Mouse (Mus musculus): ENCODE results near the gene Pjvk. TPM values are rescaled to one million over a fixed set of nuclear protein-coding genes. Genes with fewer than 3 reads are reported as not detected.

Gene Pjvk
- polyA plus RNA-seq, 1 experiment from 2014 or later: not detected

DNA sequence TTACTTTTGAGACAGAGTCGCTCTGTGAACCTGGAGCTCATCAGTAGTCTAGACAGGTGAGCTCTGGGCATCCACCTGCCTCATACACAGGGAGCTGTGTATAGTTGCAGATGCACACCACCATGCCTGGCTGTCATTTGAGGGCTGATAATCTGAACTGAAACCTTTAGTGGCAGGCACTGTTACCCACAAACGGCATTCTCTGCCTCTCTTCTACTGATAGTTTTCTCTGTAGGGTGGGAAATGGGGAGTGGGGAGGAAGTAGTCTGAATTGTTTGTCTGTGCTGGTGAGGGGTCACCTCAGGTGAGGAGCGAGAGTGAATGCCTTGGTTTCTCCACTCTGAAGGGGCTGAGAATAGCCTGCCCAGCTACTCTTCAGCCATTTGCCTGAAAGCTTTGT, 39.3 kb downstream of the Pjvk start:
- no peak for ATAC-seq (replicated peaks; ENCODE audit: insufficient number of reproducible peaks, insufficient read depth, low FRiP score, low read depth)
- H3K36me3 ChIP-seq: peaks cover 69% of the 10 kb centered on the region

DNA sequence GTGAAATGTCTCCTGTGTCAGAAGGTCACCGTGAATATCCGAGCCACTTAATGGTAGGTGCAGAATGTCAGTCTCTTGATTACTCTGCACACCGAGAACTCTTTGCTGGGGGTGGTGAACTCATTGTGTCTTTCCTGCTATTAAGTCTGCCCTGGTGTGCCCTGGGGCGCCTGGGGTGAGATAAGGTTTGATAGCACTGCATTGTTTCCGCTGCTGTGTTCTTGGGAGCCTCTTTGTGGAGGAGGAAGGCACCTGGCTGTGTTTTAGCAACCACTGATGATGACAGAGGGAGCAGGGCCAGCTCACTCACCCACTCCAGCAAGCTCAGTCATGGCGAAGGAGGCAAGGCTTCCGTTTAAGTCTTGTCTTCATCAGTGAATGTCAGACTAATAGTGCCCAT, 39.9 kb downstream of the Pjvk start:
- Histone ChIP-seq H3K9me3 (replicated peaks) (no peaks in the 10 kb centered on the region), H3K27ac (peak overlapping the region; percentile 2; the same call in 1 of the 2 replicates), H3K4me3 (no peak overlapping the region), H3K4me1 (replicated peaks) (peaks cover 10% of the 10 kb centered on the region), H3K4me2 (no peak overlapping the region), H3K27me3 (no peaks in the 10 kb centered on the region), H3K9ac (no peak overlapping the region), H3K36me3 (peaks cover 67% of the 10 kb centered on the region)
- ATAC-seq (replicated peaks; ENCODE audit: insufficient number of reproducible peaks, insufficient read depth, low FRiP score, low read depth): no peak
- WGBS: 32% methylated on average over 7 of the region's 7 CpGs

More for the DNA sequence above, 39.3 kb downstream of the Pjvk start:
- Histone ChIP-seq H3K4me3 (no peak overlapping the region), H3K27ac (no peak overlapping the region), H3K9ac (no peak overlapping the region), H3K9me3 (replicated peaks) (no peaks in the 10 kb centered on the region), H3K4me2 (no peak overlapping the region), H3K27me3 (no peaks in the 10 kb centered on the region), H3K4me1 (replicated peaks) (peaks cover 10% of the 10 kb centered on the region)
- 67% methylated on average over 3 of the region's 3 CpGs for WGBS

DNA sequence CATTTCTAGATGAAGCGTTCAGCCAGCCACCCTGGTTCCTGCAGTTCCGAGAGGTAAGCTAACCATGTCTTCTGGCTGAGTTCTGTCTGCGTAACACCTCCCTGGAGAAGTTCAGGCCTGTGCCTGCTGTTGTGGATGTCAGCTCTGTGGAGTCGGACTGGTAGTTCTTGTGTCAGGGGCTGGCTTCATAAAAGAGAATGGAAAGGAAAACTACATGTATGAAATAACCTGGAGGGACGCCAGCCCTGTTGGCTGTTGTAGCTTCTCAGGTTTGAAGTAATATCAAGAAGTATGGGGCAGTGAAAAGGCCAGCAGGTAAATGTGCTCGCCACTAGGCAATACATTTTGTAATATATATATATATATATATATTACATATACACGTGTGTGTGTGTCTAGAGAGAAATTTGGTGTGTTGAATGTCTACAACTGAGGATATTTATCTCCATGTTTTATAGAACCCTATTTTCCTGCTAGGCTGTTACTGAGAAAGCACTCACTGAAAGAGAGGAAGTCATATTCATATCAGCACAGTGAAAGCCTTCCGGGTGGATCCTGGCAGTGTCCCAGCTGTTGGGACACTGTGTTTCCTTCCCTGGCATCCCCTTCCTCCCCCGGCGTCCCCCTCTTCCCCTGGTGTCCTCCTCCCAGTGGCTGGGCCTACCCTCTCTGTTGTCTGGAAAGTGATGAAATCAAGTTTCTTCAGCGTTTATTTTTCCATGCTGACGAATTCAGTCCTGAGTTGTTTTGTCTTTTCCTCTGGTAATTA, 42.3 kb downstream of the Pjvk start:
- peaks cover 10% of the 10 kb centered on the region for H3K4me1 ChIP-seq (replicated peaks)
- H3K27me3 ChIP-seq: no peaks in the 10 kb centered on the region
- peaks cover 48% of the 10 kb centered on the region for H3K36me3 ChIP-seq
- H3K9me3 ChIP-seq (replicated peaks): no peaks in the 10 kb centered on the region
- no peak overlapping the region for H3K9ac ChIP-seq
- no peak overlapping the region for H3K4me2 ChIP-seq
- peak; percentile 60; the same call in 1 of the 2 replicates for ATAC-seq (replicated peaks; ENCODE audit: insufficient number of reproducible peaks, insufficient read depth, low FRiP score, low read depth)
- no peak overlapping the region for H3K4me3 ChIP-seq
- 67% methylated on average over 12 of the region's 12 CpGs for WGBS
- peak overlapping the region; percentile 11; the same call in 1 of the 2 replicates for H3K27ac ChIP-seq

DNA sequence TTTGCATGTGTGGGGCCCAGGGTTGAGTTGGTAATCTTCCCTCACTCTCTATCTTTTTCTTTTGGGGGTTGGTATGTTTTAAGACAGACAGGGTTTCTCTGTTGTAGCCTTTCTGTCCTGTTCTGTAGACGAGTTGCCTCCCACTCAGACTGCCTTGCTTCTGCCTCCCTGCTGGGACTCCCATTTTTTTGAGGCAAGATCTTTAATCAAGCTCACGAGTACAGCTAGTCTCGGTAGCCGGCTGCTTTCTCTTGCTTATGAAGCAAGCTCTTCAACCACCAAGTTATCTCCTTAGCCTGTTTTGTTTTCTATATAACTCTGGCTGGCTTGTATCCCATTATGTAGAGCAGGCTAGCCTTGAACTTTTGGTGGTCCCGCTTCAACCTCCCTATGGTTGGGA, 45.5 kb downstream of the Pjvk start:
- H3K4me1 ChIP-seq (replicated peaks): peaks cover 2% of the 10 kb centered on the region
- no peak overlapping the region for H3K9ac ChIP-seq
- H3K36me3 ChIP-seq: peaks cover 31% of the 10 kb centered on the region
- no peak overlapping the region for H3K27ac ChIP-seq
- H3K27me3 ChIP-seq: no peaks in the 10 kb centered on the region
- no peak for ATAC-seq (replicated peaks; ENCODE audit: insufficient number of reproducible peaks, insufficient read depth, low FRiP score, low read depth)
- no peaks in the 10 kb centered on the region for H3K9me3 ChIP-seq (replicated peaks)
- no peak overlapping the region for H3K4me2 ChIP-seq
- WGBS: 76% methylated on average over 5 of the region's 5 CpGs
- no peak overlapping the region for H3K4me3 ChIP-seq

DNA sequence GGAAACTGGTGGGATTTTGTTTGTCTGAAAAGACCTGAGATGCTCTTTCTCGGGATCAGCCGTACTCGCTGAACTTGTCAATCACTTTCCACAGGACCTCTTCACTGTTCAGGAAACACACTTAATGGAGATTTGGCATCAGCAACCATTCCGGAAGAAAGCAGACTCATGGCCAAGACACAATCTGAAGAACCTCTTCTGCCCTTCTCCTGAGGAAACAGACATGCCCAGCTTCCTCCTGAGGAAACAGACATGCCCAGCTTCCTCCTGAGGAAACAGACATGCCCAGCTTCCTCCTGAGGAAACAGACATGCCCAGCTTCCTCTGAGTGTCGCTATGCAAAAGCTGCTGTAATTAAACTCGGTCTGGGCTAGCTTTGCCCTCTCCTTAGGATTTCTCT, 47.0 kb downstream of the Pjvk start:
- H3K36me3 ChIP-seq: peaks cover 31% of the 10 kb centered on the region
- 72% methylated on average over 6 of the region's 6 CpGs for WGBS
- ATAC-seq (replicated peaks; ENCODE audit: insufficient number of reproducible peaks, insufficient read depth, low FRiP score, low read depth): no peak
- H3K9ac ChIP-seq: no peak overlapping the region
- no peak overlapping the region for H3K4me3 ChIP-seq
- H3K9me3 ChIP-seq (replicated peaks): no peaks in the 10 kb centered on the region
- no peak overlapping the region for H3K4me2 ChIP-seq
- no peak overlapping the region for H3K27ac ChIP-seq
- no peaks in the 10 kb centered on the region for H3K27me3 ChIP-seq
- no peaks in the 10 kb centered on the region for H3K4me1 ChIP-seq (replicated peaks)

GRCm38 (mm10) chr2:76702188-76702587, 53.9 kb downstream of the Pjvk start:
- Histone ChIP-seq H3K4me2 (no peak overlapping the region), H3K9ac (no peak overlapping the region), H3K36me3 (peaks cover 48% of the 10 kb centered on the region), H3K4me3 (no peak overlapping the region), H3K4me1 (replicated peaks) (no peaks in the 10 kb centered on the region), H3K9me3 (replicated peaks) (no peaks in the 10 kb centered on the region), H3K27me3 (no peaks in the 10 kb centered on the region), H3K27ac (no peak overlapping the region)
- ATAC-seq (replicated peaks; ENCODE audit: insufficient number of reproducible peaks, insufficient read depth, low FRiP score, low read depth): no peak; the same call in 1 of the 2 replicates
- WGBS: 80% methylated on average over 3 of the region's 3 CpGs

DNA sequence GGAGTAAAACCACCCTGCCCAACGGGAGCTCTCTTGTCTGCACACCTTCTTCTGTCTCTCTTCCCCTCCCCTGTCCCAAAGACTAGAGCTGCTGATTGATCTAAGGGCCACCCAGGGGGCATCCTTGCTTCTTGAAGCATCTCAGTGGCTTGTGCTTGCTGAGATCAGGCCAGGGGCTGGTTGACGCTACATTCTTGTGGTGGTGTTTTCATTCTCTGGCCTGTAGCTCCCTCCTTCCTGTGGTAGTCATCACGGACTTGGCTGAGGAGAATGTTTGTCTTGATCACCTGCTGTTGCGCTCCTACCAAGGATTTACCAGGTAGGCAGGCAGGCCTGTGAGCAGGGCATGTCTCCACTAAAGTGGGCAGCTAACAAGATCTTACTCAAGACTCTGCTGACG, 54.5 kb downstream of the Pjvk start:
- Histone ChIP-seq H3K27me3 (no peaks in the 10 kb centered on the region), H3K9me3 (replicated peaks) (no peaks in the 10 kb centered on the region), H3K36me3 (peaks cover 50% of the 10 kb centered on the region), H3K9ac (no peak overlapping the region), H3K27ac (no peak overlapping the region), H3K4me1 (replicated peaks) (no peaks in the 10 kb centered on the region), H3K4me2 (no peak overlapping the region), H3K4me3 (no peak overlapping the region)
- 75% methylated on average over 5 of the region's 5 CpGs for WGBS
- no peak for ATAC-seq (replicated peaks; ENCODE audit: insufficient number of reproducible peaks, insufficient read depth, low FRiP score, low read depth)

DNA sequence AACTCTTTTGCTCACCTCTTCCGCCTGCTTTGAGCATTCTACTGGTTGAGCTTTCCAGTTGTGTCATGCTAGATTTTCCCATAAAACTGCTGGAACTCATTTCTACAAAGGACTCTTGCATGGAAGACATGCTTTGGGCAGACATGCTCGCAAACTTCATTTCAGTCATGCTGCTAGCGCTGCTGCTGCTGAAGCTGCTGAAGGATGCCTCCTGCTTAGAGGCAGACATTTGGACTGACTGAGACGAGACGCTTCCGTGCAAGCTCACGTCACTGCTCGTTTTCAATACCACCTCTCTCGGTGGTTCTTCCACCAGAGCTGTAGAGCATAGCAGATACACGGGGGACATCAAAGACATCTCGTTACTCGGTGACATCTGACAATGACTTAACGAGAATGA, 57.4 kb downstream of the Pjvk start:
- no peak for ATAC-seq (replicated peaks; ENCODE audit: insufficient number of reproducible peaks, insufficient read depth, low FRiP score, low read depth)
- H3K36me3 ChIP-seq: peaks cover 79% of the 10 kb centered on the region

More for the DNA sequence above, 57.4 kb downstream of the Pjvk start:
- H3K4me1 ChIP-seq (replicated peaks): no peaks in the 10 kb centered on the region
- H3K27me3 ChIP-seq: no peaks in the 10 kb centered on the region
- no peak overlapping the region for H3K9ac ChIP-seq
- no peaks in the 10 kb centered on the region for H3K9me3 ChIP-seq (replicated peaks)
- no peak overlapping the region for H3K27ac ChIP-seq
- H3K4me3 ChIP-seq: no peak overlapping the region
- WGBS: 87% methylated on average over 13 of the region's 13 CpGs
- H3K4me2 ChIP-seq: no peak overlapping the region

Other genes with a start within 250 kb of the Pjvk start
- gene Osbpl6, start 242.0 kb upstream of the Pjvk start, polyA plus RNA-seq (2015; fragmentation: Nextera tagmentation; extraction: Ambion mirVana): 3.9 and 7.5 TPM in 2 replicates
- 32.1 and 32.5 TPM in 2 replicates for gene Prkra, start 461 bp upstream of the Pjvk start, polyA plus RNA-seq (2015; fragmentation: Nextera tagmentation; extraction: Ambion mirVana)
- gene Fkbp7, start 24.6 kb downstream of the Pjvk start, polyA plus RNA-seq (2015; fragmentation: Nextera tagmentation; extraction: Ambion mirVana): 63.4 and 66.1 TPM in 2 replicates
- gene Plekha3, start 26.8 kb downstream of the Pjvk start, polyA plus RNA-seq (2015; fragmentation: Nextera tagmentation; extraction: Ambion mirVana): 8.7 and 9.2 TPM in 2 replicates